Mouse (Mus musculus): ENCODE data around the gene Fbxw7. TPM values are rescaled to one million over a fixed set of nuclear protein-coding genes. Genes with fewer than 3 reads are reported as not detected.

Gene Fbxw7
- total RNA-seq, 2 experiments from 2014 or later: 240 to 267 TPM

DNA sequence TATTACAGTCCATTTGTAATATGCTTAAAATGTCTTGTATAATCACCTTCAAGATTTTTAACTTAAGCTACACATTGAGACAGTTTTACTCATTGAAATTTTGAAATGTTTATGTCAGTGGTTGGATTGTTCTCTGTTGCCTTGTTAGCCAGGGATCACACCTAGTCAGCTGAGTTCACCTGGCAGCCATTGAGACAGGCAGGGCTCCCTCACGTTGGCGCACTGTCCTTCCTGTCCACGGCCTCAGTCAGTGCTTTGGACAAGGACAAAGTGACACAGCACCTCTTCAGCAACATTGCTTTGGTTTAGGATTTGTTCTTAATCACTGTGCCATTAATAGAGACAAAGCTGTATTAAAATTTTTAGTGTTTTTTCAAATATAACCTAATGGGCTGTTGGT, 114.1 kb downstream of the Fbxw7 start:
- intact Hi-C loops (cut with DNase I): no loop called here
- no peak for DNase-seq (ENCODE audit: low spot score in 2 of 2)

DNA sequence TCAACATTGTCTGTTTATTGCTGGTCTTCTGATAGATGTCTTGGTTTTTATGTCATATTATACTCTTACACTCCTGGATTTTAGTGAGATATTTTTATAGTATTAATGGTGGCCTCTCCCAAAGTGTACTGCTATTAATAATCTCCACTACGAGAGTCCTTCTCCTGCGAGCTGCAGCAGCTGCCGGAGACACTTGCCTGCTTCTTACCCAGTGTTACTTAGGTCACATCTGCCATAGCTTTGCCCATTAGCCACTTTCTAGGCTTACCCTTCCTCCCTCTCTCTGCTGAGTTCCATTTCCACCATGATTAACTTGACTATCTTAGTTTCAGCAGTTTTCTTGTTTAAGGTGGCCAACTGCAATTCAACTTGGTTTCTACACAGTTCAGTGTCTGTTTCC, 115.6 kb downstream of the Fbxw7 start:
- intact Hi-C loops (cut with DNase I): no loop called here

DNA sequence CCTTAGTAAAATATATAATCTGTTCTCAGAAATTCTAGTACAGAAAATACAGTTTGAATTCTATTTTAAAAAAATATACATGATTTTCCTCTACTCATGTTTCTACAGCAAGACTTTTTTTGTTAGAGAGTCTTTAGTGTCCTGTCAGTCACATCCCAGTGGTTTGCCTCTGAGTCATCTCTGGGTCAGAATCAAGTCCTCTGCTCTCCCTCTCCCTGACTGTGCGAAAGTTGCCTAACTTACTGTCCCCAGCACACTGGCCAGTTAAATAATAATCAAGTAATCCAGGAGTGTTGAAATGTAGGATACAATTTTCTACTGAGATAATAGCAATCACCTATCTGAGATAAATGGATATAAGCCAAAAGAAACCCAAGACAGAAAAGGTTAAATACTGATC, 120.7 kb downstream of the Fbxw7 start:
- intact Hi-C loops (cut with DNase I): no loop called here
- no peak for DNase-seq (ENCODE audit: low spot score in 2 of 2)

More for the DNA sequence above, 115.6 kb downstream of the Fbxw7 start:
- DNase-seq (ENCODE audit: low spot score in 2 of 2): no peak

DNA sequence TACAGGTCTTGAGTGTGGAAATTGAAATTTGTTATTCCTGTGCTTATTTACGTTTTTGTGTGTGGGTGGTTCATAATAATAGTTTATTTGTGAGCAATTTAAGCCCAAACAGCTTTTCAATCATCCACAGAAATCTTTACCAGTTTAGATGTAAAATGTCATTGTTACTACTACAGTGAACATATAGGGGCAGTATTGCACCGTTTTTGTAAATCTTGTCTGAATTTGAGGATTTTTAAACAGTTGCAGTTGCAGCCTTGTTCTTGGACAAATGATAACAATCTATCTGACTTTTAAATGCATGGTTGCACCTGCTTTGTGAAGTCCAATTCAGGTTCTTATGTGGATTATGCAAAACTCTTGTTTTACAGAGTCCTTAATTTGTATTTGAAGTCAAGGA, 121.2 kb downstream of the Fbxw7 start:
- intact Hi-C loops (cut with DNase I): no loop called here

GRCm38 (mm10) chr3:84936956-84937355, 121.9 kb downstream of the Fbxw7 start:
- DNase-seq (ENCODE audit: low spot score in 2 of 2): no peak
- intact Hi-C loops (cut with DNase I): no loop called here

More for the DNA sequence above, 121.2 kb downstream of the Fbxw7 start:
- DNase-seq (ENCODE audit: low spot score in 2 of 2): no peak

GRCm38 (mm10) chr3:84937360-84938355, 122.6 kb downstream of the Fbxw7 start:
- intact Hi-C loops (cut with DNase I): loop anchor here (2.0 kb wide), 1 partner anchor 627 kb away; no protein-coding TSS in a partner anchor
- peak; percentile 45 to 46 for DNase-seq (ENCODE audit: low spot score in 2 of 2)

DNA sequence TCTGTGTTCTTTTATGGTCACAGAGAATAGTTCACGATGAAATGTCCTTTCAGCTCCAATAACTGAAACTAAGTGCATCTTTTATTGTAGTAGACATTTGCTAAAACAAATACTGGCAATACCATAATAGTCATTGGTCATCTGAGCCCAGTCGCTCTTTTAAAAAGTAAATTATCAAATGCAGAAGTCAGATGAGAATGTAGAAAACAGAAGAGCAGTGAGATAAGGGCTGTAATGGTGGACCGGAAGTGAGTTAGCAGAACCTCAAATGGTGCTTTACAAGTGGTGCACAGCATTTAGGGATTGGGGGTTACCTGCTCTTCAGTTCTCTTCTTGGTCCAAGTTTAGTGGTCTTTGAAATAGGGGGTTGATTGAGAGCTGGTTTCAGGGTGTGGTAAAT, 129.9 kb downstream of the Fbxw7 start:
- DNase-seq (ENCODE audit: low spot score in 2 of 2): no peak
- intact Hi-C loops (cut with DNase I): no loop called here

DNA sequence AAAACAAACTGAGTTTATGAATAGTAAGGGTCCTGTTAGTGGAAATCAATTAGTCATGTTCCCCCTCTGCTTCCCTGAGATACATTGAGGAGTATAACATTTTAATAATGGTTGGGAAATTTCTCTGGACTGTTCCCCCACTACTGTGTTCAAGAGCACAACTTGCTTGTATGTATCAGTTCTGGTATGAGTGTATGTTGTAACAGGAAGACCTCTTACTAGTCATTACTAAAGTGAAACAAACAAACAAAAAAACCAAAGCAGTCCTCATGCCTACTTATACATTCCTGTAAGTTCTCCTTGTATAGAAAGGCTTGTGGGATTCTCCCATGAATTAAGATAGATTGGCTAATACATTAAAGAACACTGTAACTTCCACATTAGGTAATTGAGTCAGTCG, 131.3 kb downstream of the Fbxw7 start:
- intact Hi-C loops (cut with DNase I): no loop called here
- DNase-seq (ENCODE audit: low spot score in 2 of 2): no peak

GRCm38 (mm10) chr3:84949387-84949786, 134.3 kb downstream of the Fbxw7 start:
- intact Hi-C loops (cut with DNase I): no loop called here
- no peak for DNase-seq (ENCODE audit: low spot score in 2 of 2)

DNA sequence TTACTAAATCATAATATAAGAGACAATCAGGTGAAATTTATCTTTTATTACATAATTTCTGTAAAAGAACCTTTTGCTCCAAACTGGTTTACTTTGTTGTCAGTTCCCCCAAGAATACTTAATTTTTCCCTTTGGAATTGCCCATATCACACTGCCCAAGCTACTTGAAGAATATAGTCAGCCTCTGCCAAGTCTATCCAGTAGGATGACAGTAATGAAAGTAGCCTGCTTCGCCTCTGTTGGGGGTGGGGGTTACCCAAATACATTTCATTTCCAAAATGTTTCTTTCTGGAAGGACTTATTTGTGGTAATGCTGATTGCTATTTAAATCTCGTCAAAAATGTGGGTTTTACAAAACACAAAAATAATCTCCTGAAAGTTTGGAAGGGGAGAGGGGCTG, 136.6 kb downstream of the Fbxw7 start:
- intact Hi-C loops (cut with DNase I): loop anchor here (10.0 kb wide), 1 partner anchor 423 kb away; no protein-coding TSS in a partner anchor
- DNase-seq (ENCODE audit: low spot score in 2 of 2): no peak

GRCm38 (mm10) chr3:84952135-84952534, 137.1 kb downstream of the Fbxw7 start:
- intact Hi-C loops (cut with DNase I): loop anchor here (10.0 kb wide), 1 partner anchor 423 kb away; no protein-coding TSS in a partner anchor
- DNase-seq (ENCODE audit: low spot score in 2 of 2): peak; percentile 78 to 87

GRCm38 (mm10) chr3:84952585-84953187, 137.6 kb downstream of the Fbxw7 start:
- intact Hi-C loops (cut with DNase I): loop anchor here (10.0 kb wide), 1 partner anchor 422 kb away; no protein-coding TSS in a partner anchor
- DNase-seq (ENCODE audit: low spot score in 2 of 2): no peak

DNA sequence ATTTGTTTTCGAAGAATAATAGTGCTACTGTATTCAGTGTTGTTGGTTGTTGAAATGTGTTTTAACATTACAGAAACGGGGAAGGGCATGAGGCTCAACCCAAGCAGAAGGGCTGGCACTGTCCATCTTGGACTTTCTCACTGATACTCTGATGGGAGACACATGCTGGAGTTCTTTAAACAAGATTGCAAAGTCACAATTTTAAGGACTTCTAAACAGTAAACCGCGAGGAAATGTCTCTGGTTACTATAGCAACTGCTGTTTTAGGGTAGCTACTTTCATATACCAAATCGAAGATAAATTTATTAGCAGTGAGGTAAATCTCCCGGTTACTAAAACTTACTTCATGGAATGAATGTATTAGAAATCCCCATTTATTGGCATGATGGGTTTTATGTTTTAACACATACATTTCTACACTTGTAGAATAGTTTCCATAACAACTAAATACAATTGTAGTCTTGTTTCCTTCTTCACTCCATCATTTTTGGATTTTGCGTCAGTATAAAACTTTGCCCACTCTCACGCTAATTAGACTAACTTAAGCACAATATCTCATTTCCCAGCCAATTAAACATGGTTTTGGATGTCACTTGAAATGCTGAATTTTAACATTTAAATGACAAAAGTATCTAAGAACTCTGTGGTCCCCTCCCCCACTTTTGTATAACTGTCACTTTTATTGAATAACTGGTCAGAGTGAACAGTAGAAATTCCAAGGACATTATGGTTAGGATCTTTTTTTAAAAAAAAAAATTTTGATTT, 140.1 kb downstream of the Fbxw7 start:
- intact Hi-C loops (cut with DNase I): loop anchor here (10.0 kb wide), 1 partner anchor 420 kb away; no protein-coding TSS in a partner anchor
- no peak for DNase-seq (ENCODE audit: low spot score in 2 of 2)

- intact Hi-C loops (cut with DNase I): loop anchor here (10.0 kb wide), 1 partner anchor 419 kb away; no protein-coding TSS in a partner anchor
- DNase-seq (ENCODE audit: low spot score in 2 of 2): peak; percentile 42 to 53
These were observed 140.8 kb downstream of the Fbxw7 start for GRCm38 (mm10) chr3:84955857-84956256.

DNA sequence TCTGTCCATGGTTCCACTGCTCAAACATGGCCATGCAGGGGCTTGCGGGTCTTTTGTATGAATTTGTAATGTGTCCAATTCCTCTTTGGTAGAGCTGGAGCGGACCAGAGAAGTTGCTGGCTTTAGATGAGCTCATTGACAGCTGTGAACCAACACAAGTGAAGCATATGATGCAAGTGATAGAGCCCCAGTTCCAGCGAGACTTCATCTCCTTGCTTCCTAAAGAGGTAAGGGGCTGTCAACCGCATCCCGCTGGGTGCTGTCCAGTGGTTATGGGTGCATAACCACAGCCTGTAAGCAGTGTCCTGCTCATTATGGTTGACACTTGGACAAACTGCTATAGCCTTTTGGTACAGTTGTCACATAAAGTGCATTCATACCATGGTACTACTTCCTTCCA, 150.1 kb downstream of the Fbxw7 start:
- intact Hi-C loops (cut with DNase I): no loop called here
- no peak for DNase-seq (ENCODE audit: low spot score in 2 of 2)

- no peak for DNase-seq (ENCODE audit: low spot score in 2 of 2)
- intact Hi-C loops (cut with DNase I): no loop called here
These were observed 152.3 kb downstream of the Fbxw7 start for GRCm38 (mm10) chr3:84967364-84967763.

GRCm38 (mm10) chr3:84971561-84971960, 156.5 kb downstream of the Fbxw7 start:
- intact Hi-C loops (cut with DNase I): no loop called here
- no peak for DNase-seq (ENCODE audit: low spot score in 2 of 2)

- intact Hi-C loops (cut with DNase I): no loop called here
- no peak for DNase-seq (ENCODE audit: low spot score in 2 of 2)
These were observed 157.8 kb downstream of the Fbxw7 start for GRCm38 (mm10) chr3:84972881-84973280.

- intact Hi-C loops (cut with DNase I): no loop called here
- DNase-seq (ENCODE audit: low spot score in 2 of 2): no peak
These were observed 159.1 kb downstream of the Fbxw7 start for GRCm38 (mm10) chr3:84974193-84974592.

DNA sequence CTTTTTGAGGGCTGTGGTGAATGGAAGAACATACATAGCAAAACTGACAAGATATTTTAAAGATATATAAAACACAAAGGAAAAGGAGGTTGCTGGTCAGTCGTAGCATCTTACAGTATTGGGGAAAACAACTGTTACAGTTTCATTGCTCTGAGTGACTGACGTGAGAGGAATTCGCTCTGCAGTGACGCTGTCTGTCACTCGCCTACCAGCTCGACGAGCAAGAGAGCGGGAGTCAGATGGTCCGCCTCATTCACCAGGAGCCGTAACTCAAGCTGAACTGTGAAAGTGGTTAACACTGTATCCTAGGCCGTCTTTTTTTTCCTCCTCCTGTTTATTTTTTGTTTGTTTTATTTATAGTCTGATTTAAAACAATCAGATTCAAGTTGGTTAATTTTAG, 163.6 kb downstream of the Fbxw7 start:
- DNase-seq (ENCODE audit: low spot score in 2 of 2): no peak

More for the DNA sequence above, 163.6 kb downstream of the Fbxw7 start:
- intact Hi-C loops (cut with DNase I): no loop called here
